Mouse (Mus musculus) stomach, adult 2 months (tissue): Measurements from ENCODE around the gene Prdm4. TPM values are rescaled to one million over a fixed set of nuclear protein-coding genes. Genes with fewer than 3 reads are reported as not detected.

Source experiments
- polyA plus RNA-seq: library from polyadenylated mRNA; depleted of rRNA; stranded (reverse); fragments of >200 nt; gene quantifications from 2 replicates; pipeline ENCODE4 v1.2.3, GENCODE M21; 2012; rRNA removed

Gene Prdm4
- 4.8 and 6.2 TPM in 2 replicates for polyA plus RNA-seq

GRCm38 (mm10) chr10:85916498-85917309, at the start of gene Prdm4:
TSS of gene Prdm4 (minus strand) at chr10:85917142.

GRCm38 (mm10) chr10:85957464-85957950, 40.6 kb upstream of the Prdm4 start, which contains the start of gene Rtcb:
TSS of gene Rtcb (minus strand) at chr10:85957823.

GRCm38 (mm10) chr10:85927676-85928445, 10.9 kb upstream of the Prdm4 start, which contains the start of gene Ascl4:
TSS of gene Ascl4 (plus strand) at chr10:85927681.

Other genes with a start within 250 kb of the Prdm4 start
- gene Pwp1, start 87.6 kb downstream of the Prdm4 start, polyA plus RNA-seq: 1.5 and 1.9 TPM in 2 replicates
- gene Ascl4, start 10.5 kb upstream of the Prdm4 start, polyA plus RNA-seq: 0.27 TPM in 1 of 2 replicates, not detected in the other
- 8.6 and 8.7 TPM in 2 replicates for gene Rtcb, start 40.7 kb upstream of the Prdm4 start, polyA plus RNA-seq
- 3.9 and 4.8 TPM in 2 replicates for gene Bpifc, start 94.8 kb upstream of the Prdm4 start, polyA plus RNA-seq
- 9.8 and 9.9 TPM in 2 replicates for gene Fbxo7, start 104.8 kb upstream of the Prdm4 start, polyA plus RNA-seq